Mouse (Mus musculus) erythroblast, embryonic 14.5 days (primary cell): Measurements from ENCODE around the gene Sec23ip.

Source experiments
- GATA1 ChIP-seq: IDR thresholded peaks from 2 replicates; pipeline ENCODE4 v1.6.1; 2012; ENCODE audit warnings: low read length, inconsistent platforms, mixed read lengths
- TAL1 ChIP-seq: IDR thresholded peaks from 3 replicates; pipeline ENCODE4 v1.6.1; 2012; ENCODE audit warnings: low read length, inconsistent platforms, mixed read lengths

- TF ChIP-seq TAL1 (no peak), GATA1 (no peak)
Measured at GRCm38 (mm10) chr7:128790045-128790444, 45.3 kb downstream of the Sec23ip start.
